Mouse (Mus musculus): ENCODE measurements at regions not wholly inside any gene's neighbourhood (a gene's known extent, or its start where the extent isn't known, plus 50 kb on each side); places are given as distances from the start of the nearest gene placed in this dataset.
A peak's percentile ranks its signal among the peaks of the same experiment; 100 is the strongest.

- no peak for DNase-seq (ENCODE audit: low spot score in 2 of 2)
Measured at GRCm38 (mm10) chr7:136265691-136266090, 549.5 kb upstream of the Mki67 start.

- DNase-seq (ENCODE audit: low spot score in 2 of 2) = peak in 1 of 2 experiments; percentile 30
Measured at GRCm38 (mm10) chr7:136267716-136268489, 551.7 kb upstream of the Mki67 start.

GRCm38 (mm10) chr7:136275651-136276050 lies 559.5 kb upstream of the Mki67 start:
- DNase-seq (ENCODE audit: low spot score in 2 of 2) = no peak

- no peak for DNase-seq (ENCODE audit: low spot score in 2 of 2)
Measured at GRCm38 (mm10) chr7:136283770-136284169, 567.6 kb upstream of the Mki67 start.

- no peak for DNase-seq (ENCODE audit: low spot score in 2 of 2)
Measured at GRCm38 (mm10) chr7:136285606-136286005, 569.4 kb upstream of the Mki67 start.

GRCm38 (mm10) chr7:136293536-136294145 lies 577.5 kb upstream of the Mki67 start:
- no peak for DNase-seq (ENCODE audit: low spot score in 2 of 2)

- no peak for DNase-seq (ENCODE audit: low spot score in 2 of 2)
Measured at GRCm38 (mm10) chr7:136294445-136294844, 578.3 kb upstream of the Mki67 start.

GRCm38 (mm10) chr7:136297901-136298513 lies 581.8 kb upstream of the Mki67 start:
- DNase-seq (ENCODE audit: low spot score in 2 of 2) = no peak

GRCm38 (mm10) chr7:136306137-136306536 lies 588.3 kb upstream of the Mgmt start:
- DNase-seq (ENCODE audit: low spot score in 2 of 2) = no peak

GRCm38 (mm10) chr7:136308765-136309164 lies 585.6 kb upstream of the Mgmt start:
- no peak for DNase-seq (ENCODE audit: low spot score in 2 of 2)

- no peak for DNase-seq (ENCODE audit: low spot score in 2 of 2)
Measured at GRCm38 (mm10) chr7:136327281-136327680, 567.1 kb upstream of the Mgmt start.

- no peak for DNase-seq (ENCODE audit: low spot score in 2 of 2)
Measured at GRCm38 (mm10) chr7:136330431-136330830, 564.0 kb upstream of the Mgmt start.

GRCm38 (mm10) chr7:136332805-136333204 lies 561.6 kb upstream of the Mgmt start:
- DNase-seq (ENCODE audit: low spot score in 2 of 2) = no peak

- DNase-seq (ENCODE audit: low spot score in 2 of 2) = no peak
Measured at GRCm38 (mm10) chr7:136341599-136342210, 552.7 kb upstream of the Mgmt start.

GRCm38 (mm10) chr7:136342211-136342799 lies 552.1 kb upstream of the Mgmt start:
- no peak for DNase-seq (ENCODE audit: low spot score in 2 of 2)

- DNase-seq (ENCODE audit: low spot score in 2 of 2) = peak; percentile 30 to 38
Measured at GRCm38 (mm10) chr7:136342822-136343221, 551.6 kb upstream of the Mgmt start.

- no peak for DNase-seq (ENCODE audit: low spot score in 2 of 2)
Measured at GRCm38 (mm10) chr7:136343494-136343893, 550.9 kb upstream of the Mgmt start.

GRCm38 (mm10) chr7:136345051-136345450 lies 549.4 kb upstream of the Mgmt start:
- DNase-seq (ENCODE audit: low spot score in 2 of 2) = no peak

GRCm38 (mm10) chr7:136346531-136346930 lies 547.9 kb upstream of the Mgmt start:
- DNase-seq (ENCODE audit: low spot score in 2 of 2) = no peak

- DNase-seq (ENCODE audit: low spot score in 2 of 2) = no peak
Measured at GRCm38 (mm10) chr7:136348309-136348708, 546.1 kb upstream of the Mgmt start.

GRCm38 (mm10) chr7:136349651-136350050 lies 544.8 kb upstream of the Mgmt start:
- DNase-seq (ENCODE audit: low spot score in 2 of 2) = no peak

GRCm38 (mm10) chr7:136357011-136357410 lies 537.4 kb upstream of the Mgmt start:
- no peak for DNase-seq (ENCODE audit: low spot score in 2 of 2)

Data from right cerebral cortex, postnatal 10 days (tissue).